Mouse (Mus musculus): ENCODE results near the gene Vps45. TPM values are rescaled to one million over a fixed set of nuclear protein-coding genes. Genes with fewer than 3 reads are reported as not detected.
A peak's percentile ranks its signal among the peaks of the same experiment; 100 is the strongest.

The Vps45 gene
- polyA plus RNA-seq (2014; fragmentation: Nextera tagmentation; extraction: Ambion mirVana) = 27.4 and 27.9 TPM in 2 replicates

GRCm38 (mm10) chr3:96058231-96058896 is at the start of gene Vps45:
TSS of gene Vps45 (minus strand) at chr3:96058466.
- 2% methylated on average over 18 of the region's 18 CpGs for WGBS
- peak; percentile 70 for DNase-seq (ENCODE audit: low spot score)
- ATAC-seq (ENCODE audit: low FRiP score) = peak; percentile 85

GRCm38 (mm10) chr3:96106151-96106550 is 47.9 kb upstream of the Vps45 start:
- no peak overlapping the region for H3K4me2 ChIP-seq (replicated peaks; ENCODE audit: low read depth, low read length)
- no peak for ATAC-seq (ENCODE audit: low FRiP score)

More at GRCm38 (mm10) chr3:96058231-96058896, at the start of gene Vps45:
- H3K4me3 ChIP-seq (ENCODE audit: low read depth, low read length) = peak within 1 kb of the TSS; percentile 62
- no peaks in the 10 kb centered on the region for H3K36me3 ChIP-seq (ENCODE audit: control insufficient read depth, insufficient read depth, low read length)
- H3K9me3 ChIP-seq (ENCODE audit: control insufficient read depth, low read length) = no peaks in the 10 kb centered on the region
- no peaks in the 10 kb centered on the region for H3K4me1 ChIP-seq (replicated peaks; ENCODE audit: control insufficient read depth, insufficient read depth, low read length)
- H3K27me3 ChIP-seq (ENCODE audit: control insufficient read depth, insufficient read depth, low read length) = no peaks in the 10 kb centered on the region
- peak within 1 kb of the TSS; percentile 79 for H3K27ac ChIP-seq (ENCODE audit: low read depth, low read length)
- H3K9ac ChIP-seq (ENCODE audit: low read depth, low read length) = peak within 1 kb of the TSS; percentile 73
- H3K4me2 ChIP-seq (replicated peaks; ENCODE audit: low read depth, low read length) = peak within 1 kb of the TSS; percentile 84

DNA sequence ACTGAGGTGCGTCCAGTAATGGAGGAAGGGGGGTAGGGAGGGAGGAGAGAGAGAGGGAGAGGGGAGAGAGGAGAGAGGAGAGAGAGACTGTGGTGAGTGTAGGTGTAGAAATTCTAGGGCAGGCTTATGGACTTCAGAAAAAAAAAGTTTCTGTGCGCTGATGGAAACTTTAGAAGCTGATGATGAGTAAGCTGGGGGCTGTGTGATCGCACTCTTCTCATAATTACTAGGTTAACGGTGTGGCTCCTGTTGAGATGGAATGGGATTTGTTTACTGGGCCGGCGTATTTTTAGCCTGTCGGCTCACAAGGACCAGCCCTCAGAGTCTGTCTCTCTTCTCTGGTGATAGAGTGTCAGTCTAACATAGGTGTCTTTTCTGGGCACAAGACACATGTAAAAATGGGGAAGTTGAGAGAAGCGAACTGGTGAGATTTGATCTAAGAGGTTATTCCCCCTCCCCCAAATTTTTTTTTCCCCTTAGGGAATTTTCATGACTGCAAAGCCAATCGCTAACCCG is 47.0 kb upstream of the Vps45 start:
- Histone ChIP-seq H3K4me1 (replicated peaks; ENCODE audit: control insufficient read depth, insufficient read depth, low read length) (0 out of 2 replicates have a peak, but pooled peaks cover 2% of the 10 kb centered on the region), H3K27ac (ENCODE audit: low read depth, low read length) (no peak overlapping the region), H3K9me3 (ENCODE audit: control insufficient read depth, low read length) (no peaks in the 10 kb centered on the region), H3K9ac (ENCODE audit: low read depth, low read length) (peak overlapping the region; percentile 82), H3K4me3 (ENCODE audit: low read depth, low read length) (peak overlapping the region; percentile 89), H3K27me3 (ENCODE audit: control insufficient read depth, insufficient read depth, low read length) (no peaks in the 10 kb centered on the region), H3K4me2 (replicated peaks; ENCODE audit: low read depth, low read length) (peak overlapping the region; percentile 83), H3K36me3 (ENCODE audit: control insufficient read depth, insufficient read depth, low read length) (no peaks in the 10 kb centered on the region)
- DNase-seq (ENCODE audit: low spot score) (peak; percentile 19), ATAC-seq (ENCODE audit: low FRiP score) (no peak)
- 9% methylated on average over 10 of the region's 10 CpGs for WGBS

More at GRCm38 (mm10) chr3:96106151-96106550, 47.9 kb upstream of the Vps45 start:
- 0 out of 2 replicates have a peak, but pooled peaks cover 2% of the 10 kb centered on the region for H3K4me1 ChIP-seq (replicated peaks; ENCODE audit: control insufficient read depth, insufficient read depth, low read length)
- H3K27ac ChIP-seq (ENCODE audit: low read depth, low read length) = no peak overlapping the region
- no peak for DNase-seq (ENCODE audit: low spot score)
- WGBS = 90% methylated on average over 4 of the region's 4 CpGs
- H3K4me3 ChIP-seq (ENCODE audit: low read depth, low read length) = no peak overlapping the region
- no peaks in the 10 kb centered on the region for H3K36me3 ChIP-seq (ENCODE audit: control insufficient read depth, insufficient read depth, low read length)
- H3K9ac ChIP-seq (ENCODE audit: low read depth, low read length) = no peak overlapping the region
- no peaks in the 10 kb centered on the region for H3K27me3 ChIP-seq (ENCODE audit: control insufficient read depth, insufficient read depth, low read length)
- no peaks in the 10 kb centered on the region for H3K9me3 ChIP-seq (ENCODE audit: control insufficient read depth, low read length)

DNA sequence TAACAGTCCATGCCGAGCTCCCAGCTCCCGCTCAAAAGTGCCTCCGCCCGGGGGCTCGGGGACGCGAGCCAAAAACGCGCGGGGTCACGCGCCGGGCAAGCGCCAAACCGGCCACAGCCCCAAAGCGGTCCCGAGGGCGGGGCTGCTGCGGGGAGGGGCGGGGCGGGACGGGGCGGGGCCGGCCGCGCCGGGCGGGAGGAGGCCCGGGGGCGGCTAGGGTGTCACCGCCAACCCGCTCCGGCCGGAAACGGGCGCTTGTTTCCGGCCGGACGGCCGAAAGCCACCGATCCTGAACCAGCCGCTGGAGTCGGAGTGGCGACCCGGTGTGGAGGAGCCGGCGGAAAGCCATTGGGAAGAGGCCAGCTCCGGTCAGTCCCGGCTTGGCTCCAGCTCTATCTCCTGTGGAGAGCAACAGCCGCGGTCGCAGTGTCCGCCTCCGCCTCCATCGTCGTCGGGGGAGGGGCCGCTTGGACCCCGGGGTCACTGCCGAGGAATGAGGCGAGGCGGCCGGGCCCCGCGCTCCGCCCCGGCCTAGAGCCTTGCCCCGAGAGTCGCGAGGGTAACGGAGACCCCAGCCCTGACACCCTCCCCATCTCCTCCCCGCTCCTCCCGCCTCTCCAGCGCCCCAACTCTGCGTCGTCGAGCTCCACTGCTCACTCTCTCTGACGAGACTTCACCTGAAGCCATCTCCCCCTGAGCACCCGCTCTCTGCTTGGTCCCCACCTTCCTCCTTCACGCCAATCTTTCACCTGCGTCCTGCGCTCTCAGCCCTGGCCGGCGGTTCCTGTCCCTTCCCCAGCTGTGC is 46.2 kb upstream of the Vps45 start, which contains the start of gene Otud7b:
Gene Otud7b (plus strand): TSS at position 267 of the 805 bp plus-strand sequence.
- H3K9ac ChIP-seq (ENCODE audit: low read depth, low read length) = peak within 1 kb of the TSS; percentile 82
- WGBS = under 1% methylated on average over 73 of the region's 84 CpGs
- no peaks in the 10 kb centered on the region for H3K36me3 ChIP-seq (ENCODE audit: control insufficient read depth, insufficient read depth, low read length)
- H3K4me2 ChIP-seq (replicated peaks; ENCODE audit: low read depth, low read length) = peak within 1 kb of the TSS; percentile 83
- 0 out of 2 replicates have a peak, but pooled peaks cover 2% of the 10 kb centered on the region for H3K4me1 ChIP-seq (replicated peaks; ENCODE audit: control insufficient read depth, insufficient read depth, low read length)
- H3K27ac ChIP-seq (ENCODE audit: low read depth, low read length) = peak within 1 kb of the TSS; percentile 85
- no peaks in the 10 kb centered on the region for H3K27me3 ChIP-seq (ENCODE audit: control insufficient read depth, insufficient read depth, low read length)
- ATAC-seq (ENCODE audit: low FRiP score) (peak; percentile 91), DNase-seq (ENCODE audit: low spot score) (peak; percentile 91)
- peak within 1 kb of the TSS; percentile 89 for H3K4me3 ChIP-seq (ENCODE audit: low read depth, low read length)
- H3K9me3 ChIP-seq (ENCODE audit: control insufficient read depth, low read length) = no peaks in the 10 kb centered on the region

DNA sequence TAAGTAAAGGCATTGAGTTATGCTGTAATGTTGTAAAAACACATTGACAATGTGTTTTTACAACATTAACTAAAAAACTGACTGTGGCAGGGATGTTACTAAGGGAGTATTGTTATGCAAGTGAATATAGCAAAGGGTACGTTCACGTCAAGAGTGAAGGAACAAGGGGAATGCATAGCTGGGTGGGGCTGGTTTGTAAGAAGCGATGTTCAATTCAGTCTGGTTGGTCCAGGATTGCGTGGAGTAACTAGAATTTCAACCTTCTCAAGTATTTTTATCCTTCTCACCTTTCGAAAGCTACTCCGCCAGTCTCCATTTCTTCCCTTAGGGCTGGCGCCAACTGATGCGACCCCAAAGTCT is 45.6 kb upstream of the Vps45 start:
- WGBS = 4% methylated on average over 8 of the region's 8 CpGs
- no peak for ATAC-seq (ENCODE audit: low FRiP score)
- H3K4me3 ChIP-seq (ENCODE audit: low read depth, low read length) = peak overlapping the region; percentile 89
- peak overlapping the region; percentile 85 for H3K27ac ChIP-seq (ENCODE audit: low read depth, low read length)
- H3K9ac ChIP-seq (ENCODE audit: low read depth, low read length) = peak overlapping the region; percentile 82
- no peak for DNase-seq (ENCODE audit: low spot score)
- no peaks in the 10 kb centered on the region for H3K27me3 ChIP-seq (ENCODE audit: control insufficient read depth, insufficient read depth, low read length)
- H3K4me1 ChIP-seq (replicated peaks; ENCODE audit: control insufficient read depth, insufficient read depth, low read length) = 0 out of 2 replicates have a peak, but pooled peaks cover 2% of the 10 kb centered on the region
- H3K4me2 ChIP-seq (replicated peaks; ENCODE audit: low read depth, low read length) = peak overlapping the region; percentile 83
- no peaks in the 10 kb centered on the region for H3K9me3 ChIP-seq (ENCODE audit: control insufficient read depth, low read length)
- H3K36me3 ChIP-seq (ENCODE audit: control insufficient read depth, insufficient read depth, low read length) = no peaks in the 10 kb centered on the region

- Histone ChIP-seq H3K4me2 (replicated peaks; ENCODE audit: low read depth, low read length) (peak overlapping the region; percentile 36), H3K36me3 (ENCODE audit: control insufficient read depth, insufficient read depth, low read length) (no peaks in the 10 kb centered on the region), H3K27ac (ENCODE audit: low read depth, low read length) (no peak overlapping the region), H3K9me3 (ENCODE audit: control insufficient read depth, low read length) (no peaks in the 10 kb centered on the region), H3K4me3 (ENCODE audit: low read depth, low read length) (peak overlapping the region; percentile 12; the same call in 1 of the 2 replicates), H3K27me3 (ENCODE audit: control insufficient read depth, insufficient read depth, low read length) (no peaks in the 10 kb centered on the region), H3K9ac (ENCODE audit: low read depth, low read length) (no peak overlapping the region), H3K4me1 (replicated peaks; ENCODE audit: control insufficient read depth, insufficient read depth, low read length) (0 out of 2 replicates have a peak, but pooled peaks cover 2% of the 10 kb centered on the region)
- no peak; the same call in 1 of the 2 replicates for ATAC-seq (ENCODE audit: low FRiP score)
- peak; percentile 77 for DNase-seq (ENCODE audit: low spot score)
- 18% methylated on average over 14 of the region's 14 CpGs for WGBS
Observed at GRCm38 (mm10) chr3:96102100-96102872, 44.0 kb upstream of the Vps45 start.

DNA sequence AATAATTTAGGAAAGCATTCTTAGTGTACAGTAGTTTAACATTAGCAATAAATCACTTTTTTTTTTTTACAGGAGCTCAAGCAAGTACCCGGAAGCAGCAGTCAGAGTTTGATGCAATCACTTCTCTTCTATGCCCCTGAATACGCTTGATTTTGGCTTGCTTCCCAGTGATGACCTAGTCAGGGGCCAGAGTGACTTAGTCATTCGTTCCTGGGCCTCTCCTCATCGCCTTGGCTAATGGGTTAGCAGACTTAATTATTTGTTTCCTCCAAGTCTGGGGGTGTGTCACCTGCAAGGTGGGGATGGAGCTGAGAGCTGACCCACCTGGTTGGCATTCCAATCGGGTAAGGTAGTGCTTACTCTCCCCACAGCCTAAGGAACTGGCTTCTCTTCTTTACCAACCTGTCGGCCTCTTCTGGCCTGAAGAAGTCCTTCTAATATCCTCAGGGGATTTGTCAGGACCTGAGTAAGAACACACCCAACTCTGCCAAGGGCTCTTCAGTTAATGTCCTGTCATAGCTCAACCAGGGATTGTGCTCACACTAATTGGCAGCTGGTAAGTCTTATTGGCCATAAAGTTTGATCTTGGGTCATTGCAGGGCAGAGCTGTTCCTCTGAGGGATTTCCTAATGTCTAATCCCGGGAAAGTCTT is 40.5 kb upstream of the Vps45 start:
- Histone ChIP-seq H3K36me3 (ENCODE audit: control insufficient read depth, insufficient read depth, low read length) (no peaks in the 10 kb centered on the region), H3K4me1 (replicated peaks; ENCODE audit: control insufficient read depth, insufficient read depth, low read length) (no peaks in the 10 kb centered on the region), H3K4me3 (ENCODE audit: low read depth, low read length) (no peak overlapping the region), H3K9ac (ENCODE audit: low read depth, low read length) (no peak overlapping the region), H3K27ac (ENCODE audit: low read depth, low read length) (no peak overlapping the region), H3K27me3 (ENCODE audit: control insufficient read depth, insufficient read depth, low read length) (no peaks in the 10 kb centered on the region), H3K4me2 (replicated peaks; ENCODE audit: low read depth, low read length) (no peak overlapping the region), H3K9me3 (ENCODE audit: control insufficient read depth, low read length) (no peaks in the 10 kb centered on the region)
- 76% methylated on average over 7 of the region's 7 CpGs for WGBS
- no peak for DNase-seq (ENCODE audit: low spot score)
- ATAC-seq (ENCODE audit: low FRiP score) = no peak

DNA sequence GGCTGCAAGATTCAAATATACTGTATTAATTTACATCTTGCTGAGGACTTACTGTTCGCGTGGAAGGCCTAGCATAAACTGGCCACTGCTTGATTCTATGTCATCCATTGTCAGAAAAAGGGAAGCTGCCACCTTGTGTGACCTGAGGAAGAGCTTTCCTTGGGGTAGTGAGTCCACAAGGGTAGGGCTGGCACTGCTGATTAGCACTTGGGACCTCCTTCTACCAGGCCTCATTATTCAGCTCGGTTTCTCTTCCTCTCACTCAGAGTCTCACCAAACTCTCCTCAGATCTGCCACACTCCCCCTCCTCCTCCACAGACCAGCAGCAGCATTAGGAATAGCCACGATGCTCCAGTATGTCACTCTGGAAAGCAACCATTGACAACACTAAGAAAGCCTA is 39.9 kb upstream of the Vps45 start:
- H3K27ac ChIP-seq (ENCODE audit: low read depth, low read length) = no peak overlapping the region
- H3K9ac ChIP-seq (ENCODE audit: low read depth, low read length) = no peak overlapping the region
- DNase-seq (ENCODE audit: low spot score) (no peak), ATAC-seq (ENCODE audit: low FRiP score) (no peak)
- no peak overlapping the region for H3K4me2 ChIP-seq (replicated peaks; ENCODE audit: low read depth, low read length)
- H3K36me3 ChIP-seq (ENCODE audit: control insufficient read depth, insufficient read depth, low read length) = no peaks in the 10 kb centered on the region
- H3K27me3 ChIP-seq (ENCODE audit: control insufficient read depth, insufficient read depth, low read length) = no peaks in the 10 kb centered on the region
- no peak overlapping the region for H3K4me3 ChIP-seq (ENCODE audit: low read depth, low read length)
- H3K4me1 ChIP-seq (replicated peaks; ENCODE audit: control insufficient read depth, insufficient read depth, low read length) = no peaks in the 10 kb centered on the region
- no peaks in the 10 kb centered on the region for H3K9me3 ChIP-seq (ENCODE audit: control insufficient read depth, low read length)
- WGBS = 74% methylated on average over 4 of the region's 4 CpGs

All from hindbrain, embryonic 11.5 days (tissue).